Mouse (Mus musculus) adrenal gland, postnatal 10 days (tissue): ENCODE results near the gene Nck2. TPM values are rescaled to one million over a fixed set of nuclear protein-coding genes. Genes with fewer than 3 reads are reported as not detected.
A peak's percentile ranks its signal among the peaks of the same experiment; 100 is the strongest.

Source experiments
- DNase-seq: peaks from one replicate; pipeline ENCODE4 v3.0.0; 2021; ENCODE audit warnings: mixed read lengths
- total RNA-seq, 2 experiments: library from RNA; stranded (reverse); gene quantifications; 2 replicates each; pipeline ENCODE4 v1.2.3; 2021

Gene Nck2
- total RNA-seq, 2 experiments from 2014 or later = 27.0 to 33.9 TPM

DNA sequence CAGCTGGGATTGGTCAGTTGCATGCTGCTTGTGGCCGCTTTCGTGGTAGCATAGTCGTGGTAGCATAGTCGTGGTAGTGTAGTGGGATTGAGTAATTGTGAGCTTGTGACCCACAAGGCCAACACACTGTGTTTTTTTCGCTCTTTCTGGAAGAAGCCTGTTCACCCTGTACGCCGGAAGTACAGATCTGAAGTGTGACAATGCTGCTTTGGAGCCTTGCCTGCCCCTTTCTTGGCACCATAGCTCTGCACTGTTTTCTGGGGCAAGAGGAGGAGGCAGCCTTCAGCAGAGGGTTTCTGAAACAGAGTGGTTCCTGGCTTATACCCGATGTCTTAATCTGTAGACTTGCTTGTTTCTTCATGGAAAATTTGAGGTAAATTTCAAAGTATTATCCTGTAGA lies 23.3 kb downstream of the Nck2 start:
- DNase-seq = peak; percentile 63

DNA sequence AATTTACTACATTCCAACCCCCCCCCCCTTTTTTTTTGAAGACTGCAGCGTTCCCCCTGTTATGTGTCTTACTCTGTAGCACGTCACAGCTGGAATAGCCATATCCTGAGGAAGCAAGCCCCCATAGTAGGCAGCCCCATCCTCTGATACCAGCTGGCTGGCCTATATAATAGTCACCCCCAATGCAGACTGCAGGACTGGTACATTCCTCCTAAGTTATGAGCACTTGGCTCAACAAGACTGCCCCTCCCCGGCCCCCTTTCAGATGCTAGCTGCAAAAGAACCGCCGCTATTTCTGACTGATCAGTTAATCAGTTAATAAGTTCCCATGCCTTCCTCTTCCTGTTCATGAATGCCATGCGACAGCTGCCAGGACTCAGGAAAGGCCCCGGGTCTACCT lies 23.8 kb downstream of the Nck2 start:
- no peak for DNase-seq

GRCm38 (mm10) chr1:43468978-43469377 lies 24.6 kb downstream of the Nck2 start:
- no peak for DNase-seq

DNA sequence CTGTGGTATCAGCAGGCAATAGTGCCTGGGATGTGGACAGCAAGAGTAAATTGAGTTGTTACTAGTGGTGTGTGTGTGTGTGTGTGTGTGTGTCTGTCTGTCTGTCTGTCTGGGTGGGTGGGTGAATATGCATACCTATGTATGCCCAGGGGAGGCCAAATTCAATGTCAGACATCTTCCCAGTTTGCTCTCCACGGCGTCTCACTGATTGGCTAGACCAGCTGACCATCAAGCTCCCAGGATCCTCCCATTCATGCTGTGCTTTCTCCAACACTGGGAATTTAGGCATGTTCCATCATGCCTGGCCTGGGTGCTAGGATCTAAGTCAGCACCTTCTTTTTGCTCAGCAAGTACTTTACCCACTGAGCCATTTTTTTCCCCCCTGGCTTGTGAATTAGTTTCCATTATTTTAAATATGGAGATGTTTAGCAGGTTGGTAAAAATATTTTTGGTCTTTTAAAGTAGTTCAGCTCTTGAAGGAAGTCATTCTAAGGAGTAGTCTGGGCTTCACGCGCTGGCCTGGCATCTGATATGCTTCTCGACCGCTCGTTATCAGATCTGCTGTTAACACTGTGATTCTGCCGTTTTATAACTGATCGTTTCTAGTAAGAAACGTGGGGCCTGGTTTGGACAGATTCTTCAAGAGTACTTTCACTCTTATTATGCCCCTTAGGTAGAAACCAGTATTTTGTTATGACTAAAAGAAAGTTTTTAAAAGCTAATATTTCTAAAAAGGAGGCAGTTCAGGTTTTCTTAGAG lies 26.2 kb downstream of the Nck2 start:
- no peak for DNase-seq

DNA sequence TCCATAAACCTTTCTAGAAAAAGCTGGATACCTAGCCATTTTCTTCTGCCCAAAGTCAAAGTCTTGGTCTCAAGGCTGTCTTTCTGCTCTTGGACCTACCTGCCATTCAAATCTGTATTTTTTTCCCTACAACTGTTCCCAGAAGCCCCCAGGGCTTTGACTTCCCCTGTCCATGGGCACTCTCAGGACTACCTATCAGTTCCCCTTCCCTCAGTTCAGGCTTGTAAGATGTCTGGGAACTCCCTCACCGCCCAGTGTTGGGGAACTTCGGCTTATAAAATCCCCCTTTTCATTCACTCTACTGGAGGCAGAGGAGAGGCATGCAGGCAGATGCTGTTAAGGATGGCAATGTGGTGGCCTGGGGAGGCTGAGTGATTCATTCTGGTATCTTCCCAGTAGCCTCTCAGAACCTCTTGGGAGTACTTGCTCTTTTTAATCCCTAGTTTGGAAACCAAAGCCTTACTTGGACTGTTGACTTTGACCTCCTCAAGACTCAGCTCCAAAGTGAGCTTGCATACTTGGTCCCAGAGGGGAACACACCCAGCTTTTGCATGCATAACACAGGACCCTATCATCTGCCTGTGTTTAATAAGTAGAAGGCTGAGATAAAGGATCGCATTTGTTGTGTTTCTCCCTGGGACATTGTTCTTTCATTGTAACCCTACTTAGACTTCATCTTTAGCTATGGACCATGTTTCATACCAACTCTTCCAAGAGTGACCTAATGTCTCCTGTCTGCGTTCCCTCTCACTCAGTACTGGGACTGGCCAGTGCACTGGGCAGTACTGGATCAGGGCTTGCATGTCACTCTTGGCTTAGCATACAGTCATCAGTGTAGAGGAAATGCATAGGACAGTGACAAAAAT lies 27.0 kb downstream of the Nck2 start:
- DNase-seq = no peak

DNA sequence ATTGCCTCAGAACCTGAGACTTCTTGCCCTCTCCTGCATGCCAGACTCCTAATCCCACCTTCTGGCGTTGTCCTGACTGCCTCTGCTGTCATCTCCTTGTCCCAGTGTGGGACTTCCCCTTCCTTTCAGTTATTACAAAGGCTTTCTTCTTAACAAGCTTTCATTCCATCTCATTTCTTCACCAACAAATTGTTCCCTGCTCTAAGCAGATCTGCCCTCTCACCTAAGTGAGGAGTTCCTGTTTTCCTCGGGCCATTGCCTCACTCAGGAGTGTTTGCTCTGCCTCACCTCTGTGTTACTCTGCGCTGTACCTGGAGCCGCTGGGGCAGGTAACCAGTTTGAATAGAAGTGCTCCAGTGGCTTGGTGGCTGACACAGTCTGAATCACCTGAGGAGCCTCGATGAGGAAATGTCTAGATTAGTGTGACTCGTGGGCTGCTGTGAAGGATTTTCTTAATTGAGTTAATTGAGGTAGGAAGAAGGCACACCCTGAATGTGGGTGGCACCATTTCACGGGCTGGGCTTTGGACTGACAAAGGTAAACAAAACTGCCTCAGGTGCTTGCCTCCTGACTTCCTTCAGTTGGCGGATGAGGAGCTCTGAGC lies 27.8 kb downstream of the Nck2 start:
- DNase-seq = no peak

DNA sequence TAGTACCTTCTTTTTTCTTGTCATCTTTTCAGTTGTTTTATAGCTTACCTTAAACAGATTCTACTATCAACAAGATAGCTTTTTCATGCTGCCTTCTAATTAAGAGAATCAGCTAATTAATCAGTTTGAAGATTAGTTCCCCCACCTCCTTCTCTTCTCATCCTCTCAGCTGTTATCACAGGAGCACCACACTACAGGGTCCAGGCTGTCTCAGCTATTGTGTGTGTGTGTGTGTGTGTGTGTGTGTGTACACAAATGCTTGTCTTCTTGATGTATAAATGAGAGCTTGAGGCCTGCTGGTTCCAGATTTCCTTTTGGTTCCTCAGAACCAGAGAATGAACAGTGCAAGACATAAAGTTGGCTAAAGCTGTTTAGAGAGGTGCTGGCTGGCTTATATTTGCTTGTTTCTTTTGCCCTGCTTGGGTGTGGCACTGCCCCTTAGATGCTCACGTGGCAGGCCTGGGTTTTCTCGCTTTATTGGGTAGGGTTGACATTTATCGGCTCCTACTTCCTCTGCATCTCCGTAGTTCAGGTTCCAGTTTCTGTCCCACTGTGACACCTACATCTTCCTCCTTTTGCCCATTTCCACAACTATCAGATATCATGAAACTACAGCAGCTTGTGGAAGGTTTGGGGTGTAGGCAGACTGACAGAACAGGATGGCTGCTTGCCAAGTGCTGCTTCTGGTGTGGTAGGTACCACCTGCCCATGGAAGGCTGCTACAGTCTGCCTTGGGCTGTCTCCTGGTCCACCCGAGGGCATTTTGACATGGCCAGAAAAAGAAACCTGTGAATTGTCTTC lies 29.6 kb downstream of the Nck2 start:
- DNase-seq = no peak

- peak; percentile 58 for DNase-seq
These were observed 30.4 kb downstream of the Nck2 start for GRCm38 (mm10) chr1:43474535-43475409.

DNA sequence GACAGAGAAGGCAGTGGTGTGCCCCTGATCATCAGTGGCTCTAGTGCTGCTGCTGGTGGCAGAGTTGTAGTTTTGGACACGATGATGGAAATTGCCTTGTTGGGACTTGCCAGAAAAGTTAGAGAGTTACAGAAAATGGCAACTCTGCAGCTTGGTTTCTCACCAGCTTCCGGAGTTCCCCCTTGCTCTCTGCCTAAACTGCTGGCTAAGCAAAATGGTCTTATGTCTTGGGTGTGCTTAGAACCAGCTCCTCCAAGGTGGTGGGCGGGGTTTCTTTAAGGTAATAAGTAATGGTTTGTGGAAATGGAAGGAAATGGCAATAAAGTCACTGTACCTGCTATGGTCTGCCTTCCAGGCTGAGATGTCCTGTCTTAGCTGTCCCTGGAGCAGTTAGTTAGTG lies 33.6 kb downstream of the Nck2 start:
- no peak for DNase-seq

GRCm38 (mm10) chr1:43485204-43485603 lies 40.8 kb downstream of the Nck2 start:
- DNase-seq = no peak

DNA sequence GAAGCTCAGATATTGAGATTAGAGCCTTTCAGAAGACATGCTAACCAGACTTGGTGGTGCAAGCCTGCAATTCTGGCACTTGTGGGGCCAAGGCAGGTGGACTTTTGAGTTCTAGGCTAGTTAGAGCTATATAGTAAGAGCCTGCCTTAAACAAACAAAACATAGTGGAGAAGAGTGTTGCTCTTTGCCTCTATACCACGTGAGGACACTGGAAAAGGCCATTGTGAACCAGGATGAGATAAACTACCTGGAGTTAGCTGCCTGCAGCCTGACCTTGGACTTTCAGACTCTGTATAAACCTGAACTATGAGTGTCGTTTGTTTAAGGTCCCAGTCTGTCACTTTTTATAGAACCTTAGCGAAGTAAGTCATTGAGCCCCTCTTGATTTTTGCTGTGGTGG lies 42.1 kb downstream of the Nck2 start:
- no peak for DNase-seq

- DNase-seq = no peak
These were observed 42.8 kb downstream of the Nck2 start for GRCm38 (mm10) chr1:43486956-43487722.

DNA sequence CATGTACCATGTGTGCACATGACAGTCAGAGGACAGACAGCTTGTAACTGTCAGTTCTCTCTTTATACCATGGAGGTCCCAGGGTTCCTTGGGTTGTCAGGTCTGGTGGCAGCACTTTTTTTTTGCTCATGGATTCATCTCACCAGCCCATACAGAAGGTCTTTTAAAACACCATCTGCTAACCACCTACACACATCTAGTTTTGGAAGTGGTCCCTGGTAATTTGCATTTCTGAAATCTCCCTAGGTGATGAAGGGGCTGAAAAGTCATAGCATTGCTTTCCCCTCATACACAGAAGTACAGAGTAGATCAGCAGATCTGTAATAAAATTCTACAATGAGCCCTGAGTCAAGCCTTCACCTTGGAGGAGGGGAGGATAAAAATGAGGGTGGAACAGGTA lies 44.9 kb downstream of the Nck2 start:
- DNase-seq = no peak

- no peak for DNase-seq
These were observed 47.3 kb downstream of the Nck2 start for GRCm38 (mm10) chr1:43491506-43492269.

GRCm38 (mm10) chr1:43492803-43493437 lies 48.5 kb downstream of the Nck2 start:
- no peak for DNase-seq

DNA sequence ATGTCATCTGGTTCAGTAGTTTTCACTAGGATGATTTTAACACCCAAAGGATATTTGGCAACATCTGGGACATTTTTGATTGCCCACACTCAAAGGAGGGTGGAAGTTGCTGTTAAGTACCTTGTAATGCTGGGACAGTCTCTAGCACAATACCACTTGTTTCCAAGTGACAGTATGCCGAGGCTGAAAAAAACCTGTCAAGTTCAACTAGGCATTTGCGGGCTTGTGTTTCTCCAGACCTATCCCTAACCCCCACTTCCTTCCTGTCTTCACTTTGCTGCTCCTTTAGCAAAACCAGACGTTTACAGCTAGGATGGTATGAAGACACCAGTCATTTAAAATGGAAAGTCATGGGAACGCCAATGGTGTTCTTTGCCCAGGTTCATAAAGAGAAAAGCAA lies 51.7 kb downstream of the Nck2 start:
- DNase-seq = no peak

GRCm38 (mm10) chr1:43496993-43497392 lies 52.6 kb downstream of the Nck2 start:
- no peak for DNase-seq

DNA sequence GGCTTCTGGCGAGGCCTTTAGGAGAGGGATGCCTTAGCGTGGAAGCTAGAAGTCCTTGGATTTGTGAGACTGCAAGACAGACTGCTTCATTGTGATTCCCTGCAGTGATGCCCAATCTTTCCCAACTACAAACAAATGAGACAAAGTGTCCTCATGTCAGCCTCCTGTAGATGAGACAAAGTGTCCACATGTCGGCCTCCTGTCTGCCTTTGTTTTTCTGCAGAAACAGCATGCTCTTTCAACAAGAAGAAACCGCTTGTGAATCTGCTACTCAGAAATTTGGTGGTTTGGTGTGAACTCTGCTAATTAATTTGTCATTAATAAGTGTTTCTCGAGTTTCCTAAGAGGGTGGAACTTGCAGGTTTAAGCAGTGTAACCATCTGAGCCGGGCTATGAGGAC lies 53.6 kb downstream of the Nck2 start:
- DNase-seq = no peak

DNA sequence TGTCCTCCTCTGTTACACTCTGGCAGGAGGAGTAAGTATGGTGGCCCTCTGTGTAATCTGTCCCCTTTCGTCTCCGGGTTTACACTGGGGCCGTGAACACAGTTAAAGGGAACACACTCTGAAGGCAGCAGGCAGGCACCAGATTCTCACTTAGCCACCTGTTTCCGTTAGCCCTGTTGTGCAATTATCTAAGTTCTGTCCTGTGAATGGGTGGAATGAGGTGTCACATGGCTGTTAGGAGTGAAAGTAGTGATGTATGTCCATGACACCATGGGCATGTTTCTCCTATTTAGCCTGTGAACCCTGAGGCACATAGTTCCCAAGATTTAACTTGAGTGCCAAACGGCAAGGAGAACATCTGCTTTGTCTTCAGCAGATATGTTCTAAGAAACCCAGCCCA lies 55.7 kb downstream of the Nck2 start:
- DNase-seq = no peak
